Mouse (Mus musculus): Measurements from ENCODE around the gene E030030I06Rik. TPM values are rescaled to one million over a fixed set of nuclear protein-coding genes. Genes with fewer than 3 reads are reported as not detected.
"Not testable (repeated sequence)": the region's sequence is repeated elsewhere in the genome, so short reads cannot be mapped to it uniquely, and the experiment has no call there.

E030030I06Rik gene
- 17.1 and 25.2 TPM in 2 replicates for polyA plus RNA-seq (2015; fragmentation: Nextera tagmentation; extraction: Ambion mirVana)

- no peaks in the 10 kb centered on the region for H3K36me3 ChIP-seq (ENCODE audit: control insufficient read depth, insufficient read depth)
- no peaks in the 10 kb centered on the region for H3K4me1 ChIP-seq (replicated peaks; ENCODE audit: control insufficient read depth, insufficient read depth, low read length)
- peak within 1 kb of the TSS; percentile 64 for H3K9ac ChIP-seq (ENCODE audit: low read depth, low read length)
- H3K27me3 ChIP-seq (replicated peaks; ENCODE audit: control insufficient read depth, insufficient read depth, low read length) = peaks cover 22% of the 10 kb centered on the region
- peak; percentile 21; the same call in 1 of the 2 replicates for ATAC-seq
- under 1% methylated on average over 37 of the region's 37 CpGs for WGBS
- H3K27ac ChIP-seq (ENCODE audit: low read depth, low read length) = peak within 1 kb of the TSS; percentile 93
- H3K4me3 ChIP-seq (ENCODE audit: low read depth, low read length) = peak within 1 kb of the TSS; percentile 72
- H3K9me3 ChIP-seq (ENCODE audit: control insufficient read depth) = no peaks in the 10 kb centered on the region
- TF ChIP-seq CTCF (IDR thresholded peaks at IDR 0.05; ENCODE audit: low read depth) = no peak
- peak within 1 kb of the TSS; percentile 98 for H3K4me2 ChIP-seq (replicated peaks; ENCODE audit: low read depth)
These were observed at the start of gene E030030I06Rik for GRCm38 (mm10) chr10:22149073-22149690. E030030I06Rik (minus strand) TSS chr10:22149270.

GRCm38 (mm10) chr10:22191035-22191434 lies 42.0 kb upstream of the E030030I06Rik start:
- not testable (repeated sequence) for H3K27ac ChIP-seq (ENCODE audit: low read depth, low read length); ATAC-seq; H3K4me3 ChIP-seq (ENCODE audit: low read depth, low read length); H3K9me3 ChIP-seq (ENCODE audit: control insufficient read depth); H3K36me3 ChIP-seq (ENCODE audit: control insufficient read depth, insufficient read depth); H3K27me3 ChIP-seq (replicated peaks; ENCODE audit: control insufficient read depth, insufficient read depth, low read length); H3K4me2 ChIP-seq (replicated peaks; ENCODE audit: low read depth); H3K9ac ChIP-seq (ENCODE audit: low read depth, low read length); H3K4me1 ChIP-seq (replicated peaks; ENCODE audit: control insufficient read depth, insufficient read depth, low read length)
- 5% methylated on average over 6 of the region's 10 CpGs for WGBS

- H3K4me1 ChIP-seq (replicated peaks; ENCODE audit: control insufficient read depth, insufficient read depth, low read length); H3K36me3 ChIP-seq (ENCODE audit: control insufficient read depth, insufficient read depth); H3K9me3 ChIP-seq (ENCODE audit: control insufficient read depth); H3K9ac ChIP-seq (ENCODE audit: low read depth, low read length); H3K27me3 ChIP-seq (replicated peaks; ENCODE audit: control insufficient read depth, insufficient read depth, low read length); H3K27ac ChIP-seq (ENCODE audit: low read depth, low read length); H3K4me3 ChIP-seq (ENCODE audit: low read depth, low read length); H3K4me2 ChIP-seq (replicated peaks; ENCODE audit: low read depth); ATAC-seq: not testable (repeated sequence)
- WGBS = 73% methylated on average over 2 of the region's 2 CpGs
These were observed 27.4 kb upstream of the E030030I06Rik start for GRCm38 (mm10) chr10:22176515-22176914.

GRCm38 (mm10) chr10:22174190-22174487 lies 25.1 kb upstream of the E030030I06Rik start:
- ATAC-seq; H3K27me3 ChIP-seq (replicated peaks; ENCODE audit: control insufficient read depth, insufficient read depth, low read length); H3K9me3 ChIP-seq (ENCODE audit: control insufficient read depth); H3K4me1 ChIP-seq (replicated peaks; ENCODE audit: control insufficient read depth, insufficient read depth, low read length); H3K4me3 ChIP-seq (ENCODE audit: low read depth, low read length); H3K9ac ChIP-seq (ENCODE audit: low read depth, low read length); H3K4me2 ChIP-seq (replicated peaks; ENCODE audit: low read depth); H3K36me3 ChIP-seq (ENCODE audit: control insufficient read depth, insufficient read depth); H3K27ac ChIP-seq (ENCODE audit: low read depth, low read length): not testable (repeated sequence)
- WGBS = 79% methylated on average over 2 of the region's 2 CpGs

GRCm38 (mm10) chr10:22173335-22174189 lies 24.5 kb upstream of the E030030I06Rik start:
- WGBS = 24% methylated on average over 11 of the region's 17 CpGs
- peak overlapping the region; percentile 40; the same call in 1 of the 2 replicates for H3K4me2 ChIP-seq (replicated peaks; ENCODE audit: low read depth)
- not testable (repeated sequence) for H3K27ac ChIP-seq (ENCODE audit: low read depth, low read length); H3K27me3 ChIP-seq (replicated peaks; ENCODE audit: control insufficient read depth, insufficient read depth, low read length); H3K4me1 ChIP-seq (replicated peaks; ENCODE audit: control insufficient read depth, insufficient read depth, low read length); H3K4me3 ChIP-seq (ENCODE audit: low read depth, low read length); H3K9ac ChIP-seq (ENCODE audit: low read depth, low read length); H3K9me3 ChIP-seq (ENCODE audit: control insufficient read depth); ATAC-seq; H3K36me3 ChIP-seq (ENCODE audit: control insufficient read depth, insufficient read depth)

- WGBS = 60% methylated on average over 4 of the region's 5 CpGs
- H3K27ac ChIP-seq (ENCODE audit: low read depth, low read length); H3K4me3 ChIP-seq (ENCODE audit: low read depth, low read length); H3K36me3 ChIP-seq (ENCODE audit: control insufficient read depth, insufficient read depth); H3K9me3 ChIP-seq (ENCODE audit: control insufficient read depth); H3K27me3 ChIP-seq (replicated peaks; ENCODE audit: control insufficient read depth, insufficient read depth, low read length); H3K9ac ChIP-seq (ENCODE audit: low read depth, low read length); H3K4me1 ChIP-seq (replicated peaks; ENCODE audit: control insufficient read depth, insufficient read depth, low read length): not testable (repeated sequence)
- peak; percentile 25; the same call in 1 of the 2 replicates for ATAC-seq
- H3K4me2 ChIP-seq (replicated peaks; ENCODE audit: low read depth) = peak overlapping the region; percentile 40; the same call in 1 of the 2 replicates
These were observed 23.6 kb upstream of the E030030I06Rik start for GRCm38 (mm10) chr10:22172431-22173334.

- H3K9me3 ChIP-seq (ENCODE audit: control insufficient read depth); H3K4me2 ChIP-seq (replicated peaks; ENCODE audit: low read depth); H3K27me3 ChIP-seq (replicated peaks; ENCODE audit: control insufficient read depth, insufficient read depth, low read length); H3K9ac ChIP-seq (ENCODE audit: low read depth, low read length); H3K4me3 ChIP-seq (ENCODE audit: low read depth, low read length); ATAC-seq; H3K36me3 ChIP-seq (ENCODE audit: control insufficient read depth, insufficient read depth); H3K27ac ChIP-seq (ENCODE audit: low read depth, low read length); H3K4me1 ChIP-seq (replicated peaks; ENCODE audit: control insufficient read depth, insufficient read depth, low read length): not testable (repeated sequence)
These were observed 20.0 kb upstream of the E030030I06Rik start for GRCm38 (mm10) chr10:22169116-22169515.

- H3K27me3 ChIP-seq (replicated peaks; ENCODE audit: control insufficient read depth, insufficient read depth, low read length); H3K36me3 ChIP-seq (ENCODE audit: control insufficient read depth, insufficient read depth); H3K4me2 ChIP-seq (replicated peaks; ENCODE audit: low read depth); ATAC-seq; H3K4me1 ChIP-seq (replicated peaks; ENCODE audit: control insufficient read depth, insufficient read depth, low read length); H3K9ac ChIP-seq (ENCODE audit: low read depth, low read length); H3K4me3 ChIP-seq (ENCODE audit: low read depth, low read length); H3K27ac ChIP-seq (ENCODE audit: low read depth, low read length); H3K9me3 ChIP-seq (ENCODE audit: control insufficient read depth): not testable (repeated sequence)
- 81% methylated on average over 1 of the region's 1 CpGs for WGBS
These were observed 18.0 kb upstream of the E030030I06Rik start for GRCm38 (mm10) chr10:22167061-22167460.

All from intestine, postnatal 0 days (tissue).